Mouse (Mus musculus) ES-E14 (cell line): ENCODE data around the gene Zg16.

Source experiments
- CHD2 ChIP-seq: IDR thresholded peaks from 2 replicates; pipeline ENCODE4 v1.6.1; 2014; ENCODE audit warnings: mild to moderate bottlenecking, low read depth, low read length, inconsistent platforms
- HCFC1 ChIP-seq: IDR thresholded peaks from 2 replicates; pipeline ENCODE4 v1.6.1; 2012; ENCODE audit warnings: low read length, inconsistent platforms, borderline replicate concordance; ENCODE audit not compliant: insufficient read depth
- MAFK ChIP-seq: IDR thresholded peaks from 2 replicates; pipeline ENCODE4 v1.6.1; 2014; ENCODE audit warnings: mild to moderate bottlenecking, low read depth, low read length, inconsistent platforms; ENCODE audit not compliant: insufficient read depth
- ZNF384 ChIP-seq: IDR thresholded peaks from 2 replicates; pipeline ENCODE4 v1.6.1; 2012; ENCODE audit warnings: low read depth, low read length, inconsistent platforms

- TF ChIP-seq MAFK, result no peak
- no peak for TF ChIP-seq HCFC1
- TF ChIP-seq ZNF384, result no peak
- TF ChIP-seq CHD2, result no peak
These were observed 46.0 kb upstream of the Zg16 start for GRCm38 (mm10) chr7:127133125-127133524.
